In the genomic region with DNA sequence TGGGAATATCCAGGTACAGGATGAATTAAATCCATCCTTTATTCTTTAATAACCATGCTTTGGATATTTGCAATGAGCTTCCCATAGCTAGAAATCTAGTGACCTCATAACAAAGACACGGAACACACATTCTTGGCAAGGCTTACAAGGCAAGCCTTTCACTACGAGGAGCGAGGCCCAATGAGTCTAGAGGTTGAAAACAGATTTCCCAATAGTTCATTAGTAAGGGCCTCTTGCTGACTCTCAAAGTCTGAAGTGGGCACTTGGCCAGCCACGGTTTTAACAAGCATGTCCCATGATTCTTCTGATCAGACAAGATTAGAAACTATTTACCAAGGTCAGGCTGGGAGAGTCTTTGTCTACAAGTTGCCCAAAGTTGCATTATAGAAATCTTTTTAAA, we compare ENCODE assay signal across 8 mouse cellular contexts.
A peak's percentile ranks its signal among the peaks of the same experiment; 100 is the strongest.
DNase-seq lines count a peak whose midpoint lies in the region.

No protein-coding gene starts in this region.

- intact Hi-C loops in gastrocnemius, postnatal 14 days (cut with DNase I; ENCODE audit: low total_unique reads), result no loop called here

- DNase-seq in ovary, adult 18-20 months (ENCODE audit: low spot score), result peak; percentile 36
- DNase-seq in ovary, postnatal 10 days (ENCODE audit: low spot score), result no peak
- peak; percentile 54 for DNase-seq in gastrocnemius, postnatal 14 days
- DNase-seq in kidney, postnatal 14 days, result peak; percentile 50
- DNase-seq in urinary bladder, postnatal 25 days (ENCODE audit: low spot score), result peak; percentile 52
- no peak for DNase-seq in natural killer cell, adult 2 months (ENCODE audit: low spot score in 2 of 2)
- no peak for DNase-seq in frontal cortex, postnatal 14 days (ENCODE audit: low spot score in 2 of 2)
- DNase-seq in cerebellum, postnatal 25 days, result no peak

Comparison
In these comparisons a context has a peak if more than half of its experiments do, and no peak if none do; other contexts are left out.
1. DNase-seq: peak in ovary, adult 18-20 months (single experiment), gastrocnemius, postnatal 14 days (single experiment), kidney, postnatal 14 days (single experiment) and urinary bladder, postnatal 25 days (single experiment); none in ovary, postnatal 10 days (single experiment), natural killer cell, adult 2 months (0 of 2), frontal cortex, postnatal 14 days (0 of 2) and cerebellum, postnatal 25 days (0 of 2).